ENCODE assay signal across 23 mouse cellular contexts in genomic region chr6:136139967-136140366, GRCm38 (mm10). TPM values are rescaled to one million over a fixed set of nuclear protein-coding genes. Genes with fewer than 3 reads are reported as not detected.
"Had no signal": no experiment of that assay in that cellular context is flagged by ENCODE, and none has a peak within 500 bp of the region (broad histone marks: within the 10 kb centered on the region; RNA-seq: fewer than 3 reads in every experiment).

No protein-coding gene starts in this region.

- H3K4me1 ChIP-seq: midbrain, embryonic 12.5 days; neural tube, embryonic 15.5 days had no signal

- H3K9me3 ChIP-seq: midbrain, embryonic 10.5 days; midbrain, embryonic 12.5 days; neural tube, embryonic 13.5 days; neural tube, embryonic 15.5 days had no signal

- H3K4me3 ChIP-seq: midbrain, embryonic 10.5 days; midbrain, embryonic 12.5 days; myocyte; neural tube, embryonic 13.5 days; neural tube, embryonic 15.5 days had no signal

- ATAC-seq: midbrain, embryonic 16.5 days had no signal

- H3K27me3 ChIP-seq: midbrain, embryonic 12.5 days; neural tube, embryonic 13.5 days; neural tube, embryonic 15.5 days had no signal

- DNase-seq: lung, adult 18-20 months; lung, embryonic 14.5 days; lung, postnatal 10 days; lung, postnatal 4 days; midbrain, embryonic 14.5 days; retina, postnatal 1 day; right cerebral cortex, adult 18-20 months; right cerebral cortex, postnatal 25 days; right cerebral cortex, postnatal 4 days; spleen, adult 18-20 months; thymus, adult 2 months; thymus, postnatal 25 days; thymus, postnatal 4 days had no signal

- H3K4me2 ChIP-seq: lung, embryonic 14.5 days; midbrain, embryonic 12.5 days; neural tube, embryonic 13.5 days; neural tube, embryonic 15.5 days had no signal

- H3K27ac ChIP-seq: midbrain, embryonic 10.5 days; midbrain, embryonic 12.5 days; neural tube, embryonic 13.5 days; neural tube, embryonic 15.5 days had no signal

- H3K9ac ChIP-seq: lung, embryonic 14.5 days; midbrain, embryonic 12.5 days; neural tube, embryonic 13.5 days; neural tube, embryonic 15.5 days had no signal

- H3K36me3 ChIP-seq: midbrain, embryonic 10.5 days; midbrain, embryonic 12.5 days; neural tube, embryonic 13.5 days; neural tube, embryonic 15.5 days had no signal

RNA-seq across cellular contexts. Expression of gene Grin2b, which starts 33.3 kb away (rescaled TPM):
- total RNA-seq: megakaryocyte, adult 5-6 weeks; megakaryocyte-erythroid progenitor cell, adult 5-6 weeks had no signal
- polyA plus RNA-seq: myocyte; small intestine, adult 2 months; urinary bladder, adult 2 months had no signal
